Mouse (Mus musculus) kidney, postnatal 25 days (tissue): ENCODE results near the gene Uox.

ENCODE experiments used
- DNase-seq, 2 experiments: peaks; one replicate each; pipeline ENCODE4 v3.0.0; 2021; ENCODE audit warnings: mixed read lengths in 2 of 2

The Uox gene

GRCm38 (mm10) chr3:146586616-146587015 lies 16.4 kb downstream of the Uox start:
- no peak for DNase-seq

- no peak for DNase-seq
Observed at GRCm38 (mm10) chr3:146589523-146589922, 19.3 kb downstream of the Uox start.

GRCm38 (mm10) chr3:146591159-146591558 lies 20.9 kb downstream of the Uox start:
- DNase-seq: no peak

- no peak for DNase-seq
Observed at GRCm38 (mm10) chr3:146591601-146592000, 21.4 kb downstream of the Uox start.

GRCm38 (mm10) chr3:146595440-146595839 lies 25.2 kb downstream of the Uox start:
- no peak for DNase-seq

- DNase-seq: no peak
Observed at GRCm38 (mm10) chr3:146596387-146596786, 26.2 kb downstream of the Uox start.

GRCm38 (mm10) chr3:146596864-146597263 lies 26.6 kb downstream of the Uox start:
- no peak for DNase-seq

DNA sequence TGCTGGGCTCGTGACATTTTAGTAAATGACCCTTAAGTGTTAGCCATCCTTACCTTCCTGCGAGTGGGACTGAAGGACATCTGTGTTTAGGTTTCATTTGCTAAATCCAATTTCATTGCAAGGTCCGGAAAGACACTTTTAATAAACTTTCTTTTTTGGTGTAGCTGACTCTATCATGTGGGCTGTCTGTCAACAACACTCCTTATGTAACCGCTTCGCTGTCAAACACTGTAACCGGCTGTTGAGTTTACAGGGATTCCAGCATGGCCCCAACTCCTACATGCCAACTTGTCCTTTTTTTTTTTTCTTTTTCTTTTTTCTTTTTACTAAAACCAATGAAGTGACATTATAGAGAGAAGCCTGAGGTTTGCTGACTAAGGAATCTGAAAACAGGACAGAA lies 28.2 kb downstream of the Uox start:
- DNase-seq: no peak

GRCm38 (mm10) chr3:146599198-146599900 lies 29.1 kb downstream of the Uox start:
- DNase-seq: no peak

DNA sequence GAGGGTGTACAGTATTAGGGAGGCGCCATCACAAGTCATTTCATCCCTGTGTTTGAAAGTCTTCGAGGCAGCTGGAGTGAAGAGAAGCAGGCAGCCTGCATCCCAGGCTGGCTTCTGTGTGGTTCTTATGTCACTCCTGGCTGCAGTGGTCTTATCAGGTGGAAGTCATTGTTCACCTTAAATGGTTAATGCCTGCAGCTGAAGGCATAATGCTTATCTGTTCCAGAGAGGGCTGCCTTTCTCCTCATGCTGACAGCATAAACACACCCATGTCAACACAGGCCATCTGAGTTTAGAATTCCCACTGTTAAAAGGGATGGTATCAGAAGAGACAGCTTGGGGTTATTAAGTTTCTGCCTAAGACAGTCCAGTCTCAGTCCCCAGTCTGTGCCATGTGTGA lies 31.0 kb downstream of the Uox start:
- DNase-seq: no peak

DNA sequence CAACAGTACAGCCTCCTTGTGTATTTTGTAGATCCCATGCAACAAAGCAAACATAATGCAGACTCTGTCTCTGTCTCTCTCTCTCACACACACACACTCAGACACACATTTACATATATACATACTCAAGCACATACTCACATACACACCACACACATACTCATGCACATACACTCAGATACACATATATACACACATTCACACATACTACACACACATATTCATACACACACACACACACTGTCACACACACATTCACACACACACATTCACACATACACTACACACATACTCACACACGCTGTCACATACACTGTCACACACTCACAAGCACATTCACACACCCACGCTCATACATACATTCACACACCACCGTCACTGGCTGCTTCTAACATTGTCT lies 32.3 kb downstream of the Uox start:
- no peak for DNase-seq

- no peak for DNase-seq
Observed at GRCm38 (mm10) chr3:146604647-146605046, 34.4 kb downstream of the Uox start.

GRCm38 (mm10) chr3:146607368-146607767 lies 37.1 kb downstream of the Uox start:
- DNase-seq: no peak

GRCm38 (mm10) chr3:146610322-146610721 lies 40.1 kb downstream of the Uox start:
- no peak for DNase-seq

GRCm38 (mm10) chr3:146611261-146611660 lies 41.0 kb downstream of the Uox start:
- no peak for DNase-seq

- DNase-seq: no peak
Observed at GRCm38 (mm10) chr3:146611821-146612220, 41.6 kb downstream of the Uox start.

- no peak for DNase-seq
Observed at GRCm38 (mm10) chr3:146615496-146615895, 45.3 kb downstream of the Uox start, which contains the start of gene Dnase2b. Dnase2b (minus strand) TSS chr3:146615596.

DNA sequence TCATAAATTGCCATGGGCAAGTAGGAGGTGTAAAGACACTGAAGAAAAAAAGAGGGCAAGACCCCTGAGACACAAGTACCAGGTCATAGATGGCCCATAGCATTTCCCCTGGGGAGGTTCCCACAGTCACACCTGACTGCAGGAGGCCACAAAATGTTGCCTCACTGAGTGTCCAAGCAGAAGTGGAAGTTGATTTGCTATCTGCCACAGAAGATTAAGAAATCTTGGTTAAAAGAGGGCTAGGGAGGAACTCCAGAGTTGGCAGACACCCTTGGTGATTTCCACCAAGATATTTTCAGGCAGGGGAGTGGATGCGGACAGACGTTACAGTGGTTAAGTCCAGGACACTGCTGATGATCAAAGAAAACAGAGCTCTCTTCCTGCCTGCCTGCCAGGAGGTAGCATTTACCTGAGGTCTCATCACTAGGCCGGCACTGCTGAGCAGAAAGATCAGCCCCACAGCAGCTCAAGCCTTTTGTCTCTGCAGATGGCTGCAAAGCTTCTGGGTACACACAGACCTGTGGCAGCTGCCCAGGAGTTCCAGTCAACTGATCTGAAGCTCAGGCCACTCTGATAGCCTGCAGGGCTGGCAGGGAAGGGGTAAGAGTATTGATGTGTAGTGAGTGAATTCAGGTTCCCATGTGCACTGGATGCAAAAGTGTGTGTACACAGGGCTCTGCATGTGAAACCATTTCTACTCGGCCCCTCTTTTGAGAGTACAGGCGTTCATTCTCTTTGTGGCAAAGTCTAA lies 46.5 kb downstream of the Uox start:
- DNase-seq: no peak

GRCm38 (mm10) chr3:146617946-146618345 lies 47.7 kb downstream of the Uox start:
- no peak for DNase-seq

GRCm38 (mm10) chr3:146618357-146618756 lies 48.1 kb downstream of the Uox start:
- DNase-seq: no peak

DNA sequence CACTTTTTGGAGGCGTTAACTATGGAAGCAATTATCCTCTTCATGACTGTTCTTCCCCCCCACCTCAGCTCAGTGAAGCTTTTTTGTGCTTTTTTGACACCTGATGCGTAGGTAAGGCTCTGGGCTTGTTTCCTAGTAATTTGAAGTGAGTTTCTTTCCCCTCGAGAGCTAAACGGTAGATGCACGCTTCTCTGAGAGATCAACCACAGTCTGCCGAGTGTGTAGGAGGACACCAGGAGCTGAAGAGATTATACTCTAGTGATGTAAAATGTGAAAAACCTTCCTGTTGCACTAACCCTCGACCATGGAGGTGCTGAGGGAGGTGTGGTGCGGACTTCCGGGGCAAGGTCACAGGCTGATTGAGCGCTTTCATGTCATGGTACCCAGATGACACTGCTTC lies 49.9 kb downstream of the Uox start:
- DNase-seq: no peak

GRCm38 (mm10) chr3:146620555-146621249 lies 50.5 kb downstream of the Uox start:
- DNase-seq: no peak

- no peak for DNase-seq
Observed at GRCm38 (mm10) chr3:146621966-146622365, 51.7 kb downstream of the Uox start.

DNA sequence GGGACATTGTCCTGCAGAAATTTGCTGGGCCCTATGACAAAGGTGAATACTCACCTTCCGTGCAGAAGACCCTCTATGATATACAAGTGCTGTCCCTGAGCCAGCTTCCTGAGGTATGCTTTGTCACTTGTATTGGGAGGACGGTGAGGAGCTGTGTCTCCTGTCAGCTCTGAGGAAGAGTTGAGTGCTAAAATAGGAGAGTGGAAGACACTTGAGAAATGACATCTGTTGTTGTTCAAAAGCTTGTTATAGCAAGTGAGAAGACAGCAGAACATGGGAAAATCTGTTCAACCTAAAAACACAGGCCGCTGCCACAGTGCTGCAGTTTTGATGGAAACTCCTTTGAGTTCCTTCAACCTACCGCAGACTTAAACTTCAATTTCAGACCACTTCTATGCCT lies 55.5 kb downstream of the Uox start:
- DNase-seq: no peak
